Mouse (Mus musculus) frontal cortex, postnatal 10 days (tissue): ENCODE measurements at regions not wholly inside any gene's neighbourhood (a gene's known extent, or its start where the extent isn't known, plus 50 kb on each side); places are given as distances from the start of the nearest gene placed in this dataset.
A peak's percentile ranks its signal among the peaks of the same experiment; 100 is the strongest.
"Not testable (repeated sequence)": the region's sequence is repeated elsewhere in the genome, so short reads cannot be mapped to it uniquely, and the experiment has no call there.

Source experiments
- DNase-seq, 2 experiments: peaks; one replicate each; pipeline ENCODE4 v3.0.0; 2022; ENCODE audit warnings: low spot score in 2 of 2, mixed read lengths in 1 of 2

- DNase-seq: no peak
Measured at GRCm38 (mm10) chr2:55182416-55182815, 253.4 kb upstream of the Kcnj3 start.

- DNase-seq: no peak
Measured at GRCm38 (mm10) chr2:55206891-55207290, 228.9 kb upstream of the Kcnj3 start.

GRCm38 (mm10) chr2:55208620-55209019 lies 227.2 kb upstream of the Kcnj3 start:
- no peak for DNase-seq

DNA sequence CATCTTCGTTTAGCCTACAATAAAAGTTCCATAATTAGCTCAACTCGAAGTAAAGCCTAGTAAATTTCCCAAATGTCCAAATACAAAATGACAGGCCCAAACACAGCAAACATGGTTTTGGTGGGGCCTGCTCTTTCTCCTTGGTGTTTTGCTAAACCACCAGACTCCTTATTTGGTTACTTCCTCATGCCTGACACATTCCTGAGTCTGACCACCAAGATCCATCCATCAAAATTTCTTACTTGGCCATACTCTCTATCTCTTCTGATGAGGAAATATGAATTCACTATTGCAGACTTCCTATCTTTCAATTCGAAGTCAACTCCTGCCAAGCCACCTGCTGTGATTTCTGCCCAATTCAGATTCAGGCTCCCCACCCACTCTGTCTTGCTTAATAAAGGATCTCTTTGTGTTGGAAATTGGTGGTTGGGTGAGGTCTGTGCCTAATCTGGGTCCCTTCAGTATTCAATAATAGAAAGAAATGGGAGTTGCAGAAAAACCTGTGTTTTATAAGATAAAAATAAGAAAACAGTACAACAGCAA lies 225.9 kb upstream of the Kcnj3 start:
- DNase-seq: no peak

DNA sequence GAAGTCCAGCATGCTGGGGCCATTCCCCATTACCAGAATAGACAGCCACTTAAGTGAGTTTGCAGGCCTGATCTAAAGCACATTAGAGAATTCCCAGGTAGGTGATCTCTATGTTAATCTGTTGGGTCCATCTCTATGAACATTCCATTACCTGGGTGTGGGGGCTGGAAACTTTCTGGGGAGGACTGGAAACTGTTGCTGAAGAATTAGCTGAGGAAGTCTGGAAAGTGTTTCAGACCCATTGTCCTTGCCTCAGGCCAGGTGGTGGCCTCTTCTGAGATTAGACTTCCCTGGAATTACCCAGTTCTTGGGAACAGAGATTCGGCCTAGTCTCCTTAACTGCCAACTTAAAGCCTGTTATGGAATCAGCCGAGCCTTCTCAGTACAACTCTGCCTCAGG lies 224.5 kb upstream of the Kcnj3 start:
- DNase-seq: no peak

DNA sequence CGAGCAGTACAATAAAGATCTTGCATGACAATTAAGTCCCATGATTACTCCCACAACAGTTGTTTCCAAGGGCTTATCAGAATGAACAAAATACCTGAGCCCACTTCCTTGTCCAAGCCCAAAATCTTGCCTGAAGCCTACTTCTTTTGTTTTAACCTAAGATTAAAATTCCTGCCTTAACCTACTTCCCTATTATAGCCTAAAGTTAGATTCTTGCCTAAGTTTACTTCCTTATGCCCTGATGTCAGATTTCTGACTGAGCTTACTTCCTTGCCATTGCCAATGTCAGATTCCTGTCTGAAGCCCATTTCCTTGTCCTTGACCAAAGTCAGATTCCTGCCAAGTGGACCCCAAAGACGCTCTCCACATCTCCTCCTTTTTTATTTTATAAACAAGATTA lies 213.7 kb upstream of the Kcnj3 start:
- DNase-seq: no peak

DNA sequence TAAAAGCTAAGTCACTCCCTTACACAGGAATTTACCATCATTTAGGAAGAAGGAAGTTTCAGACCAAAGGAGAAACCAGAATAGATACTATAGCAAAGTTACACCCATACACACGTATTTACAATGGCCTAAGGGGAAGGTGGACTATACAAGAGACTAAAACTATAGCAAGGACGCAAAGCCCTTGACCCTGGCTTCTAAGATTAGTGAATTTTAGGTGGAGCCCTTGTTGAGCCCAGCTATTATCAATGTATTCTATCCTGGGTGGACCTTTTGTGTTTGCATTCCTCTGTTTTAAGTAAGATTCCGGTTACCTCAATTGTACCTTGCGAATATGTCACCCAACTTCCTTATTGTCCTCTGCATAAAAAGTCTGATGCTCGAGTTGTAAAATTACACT lies 213.0 kb upstream of the Kcnj3 start:
- not testable (repeated sequence) for DNase-seq

DNA sequence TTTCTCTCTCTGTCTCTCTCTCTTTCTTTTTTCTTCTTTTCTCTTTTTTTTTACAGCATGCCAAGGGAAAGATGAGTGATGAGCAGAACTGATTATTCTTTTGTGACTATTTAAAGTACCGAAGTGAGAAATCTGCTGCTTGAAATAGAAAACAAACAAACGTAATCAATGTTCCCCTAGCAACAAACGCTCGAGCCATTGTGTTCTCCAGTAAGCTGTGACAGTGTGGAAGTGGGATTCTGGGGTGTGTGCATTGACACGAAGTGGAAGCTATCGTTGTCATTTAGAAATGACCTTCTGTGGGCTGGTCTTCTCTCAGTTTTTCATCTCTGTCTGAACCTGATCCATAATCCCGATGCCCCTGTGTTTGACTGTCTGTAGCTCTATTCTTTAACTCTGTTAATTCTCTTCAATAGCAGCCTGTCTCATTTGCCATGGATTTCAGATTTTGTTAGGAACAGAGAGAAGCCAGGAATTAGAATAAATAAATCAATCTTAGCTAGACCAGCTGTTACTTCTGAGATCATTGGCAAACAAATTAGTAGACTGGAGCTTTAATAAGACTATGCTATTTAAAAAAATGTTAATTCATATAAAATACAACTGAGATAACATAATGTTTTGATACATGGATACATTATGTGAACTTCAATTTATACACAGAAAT lies 207.5 kb upstream of the Kcnj3 start:
- peak in 1 of 2 experiments; percentile 7 for DNase-seq

DNA sequence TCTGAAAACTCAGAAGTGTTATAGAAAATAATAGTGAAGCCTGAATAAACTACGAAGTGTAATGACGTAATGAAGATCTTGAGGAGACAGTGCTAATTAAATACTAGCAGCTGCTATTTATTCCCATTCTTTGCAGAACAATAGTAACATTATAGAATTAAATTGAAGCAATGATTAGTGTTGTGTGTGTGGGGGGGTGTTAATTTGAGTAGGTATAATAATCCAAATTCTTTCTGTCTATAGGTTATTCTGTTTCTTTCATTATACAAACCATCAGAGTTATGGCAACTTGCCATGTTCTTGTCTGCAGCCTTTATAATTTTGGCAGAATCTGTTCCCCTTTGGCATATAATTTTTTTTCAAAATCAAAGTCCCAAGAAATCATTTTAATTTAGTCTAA lies 203.9 kb upstream of the Kcnj3 start:
- DNase-seq: no peak

DNA sequence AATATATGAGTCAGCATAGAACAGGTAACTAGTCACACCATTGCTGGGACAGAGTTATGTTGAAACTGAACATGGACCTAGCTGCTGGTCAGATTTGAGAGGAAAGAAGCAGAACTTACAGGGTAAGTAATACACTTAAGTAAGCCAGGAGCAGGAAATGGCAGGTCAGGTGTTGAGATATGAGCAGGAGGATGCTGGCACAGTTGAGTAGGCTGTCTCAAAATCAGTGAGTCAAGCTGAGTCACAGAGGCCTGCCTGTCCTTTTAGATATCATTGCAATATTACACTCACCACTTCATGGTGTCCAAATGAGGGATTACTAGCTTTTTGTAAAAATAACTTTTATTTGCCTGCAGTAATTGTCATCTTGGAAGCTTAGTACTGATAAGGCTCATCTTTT lies 182.6 kb upstream of the Kcnj3 start:
- no peak for DNase-seq

GRCm38 (mm10) chr2:55262721-55263278 lies 173.0 kb upstream of the Kcnj3 start:
- DNase-seq: no peak

GRCm38 (mm10) chr2:55263847-55264449 lies 171.8 kb upstream of the Kcnj3 start:
- no peak for DNase-seq

GRCm38 (mm10) chr2:55306387-55306786 lies 129.4 kb upstream of the Kcnj3 start:
- DNase-seq: no peak

GRCm38 (mm10) chr2:55315627-55316026 lies 120.1 kb upstream of the Kcnj3 start:
- no peak for DNase-seq

GRCm38 (mm10) chr2:55354061-55354460 lies 81.7 kb upstream of the Kcnj3 start:
- not testable (repeated sequence) for DNase-seq
